Mouse (Mus musculus) granulocyte monocyte progenitor cell, adult 5-6 weeks (primary cell): ENCODE results near the gene Sdhaf1. TPM values are rescaled to one million over a fixed set of nuclear protein-coding genes. Genes with fewer than 3 reads are reported as not detected.

ENCODE experiments used
- ATAC-seq: replicated peaks from 2 replicates; pipeline ENCODE4 v1.8.0; 2016; ENCODE audit warnings: mild to moderate bottlenecking, moderate TSS enrichment, inconsistent platforms; ENCODE audit not compliant: poor library complexity, severe bottlenecking
- total RNA-seq, 2 experiments: library from RNA; stranded (forward) in 1 of 2; stranded (reverse) in 1 of 2; fragments of 200-712, 200-1000 nt in 1 of 2; fragments of >200 nt in 1 of 2; fragmentation: Nextera tagmentation in 1 of 2; gene quantifications; 2 replicates each; pipeline ENCODE4 v1.2.3; 2014 to 2017

Gene Sdhaf1
- total RNA-seq, 2 experiments from 2014 or later, result 10.5 to 12.9 TPM

DNA sequence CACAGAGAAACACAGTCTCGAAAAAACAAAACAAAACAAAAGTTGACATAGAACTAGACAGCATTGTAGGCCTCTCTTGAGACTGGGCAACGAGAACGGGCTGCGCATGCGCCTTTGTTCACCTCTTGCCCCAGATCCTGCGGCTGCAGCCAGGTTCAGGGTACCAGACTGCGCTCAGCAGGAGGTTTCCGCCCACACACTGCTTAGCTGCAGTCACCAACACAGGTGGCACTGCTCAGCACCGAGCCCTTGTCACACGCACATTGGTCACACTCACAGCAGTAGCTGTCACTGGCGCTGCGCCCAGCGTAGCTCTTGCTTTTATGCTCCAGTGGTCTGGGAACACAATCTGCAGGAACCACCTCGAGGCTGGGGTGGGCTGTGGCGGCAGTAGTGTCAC lies 3.4 kb upstream of the Sdhaf1 start:
- no peak for ATAC-seq

DNA sequence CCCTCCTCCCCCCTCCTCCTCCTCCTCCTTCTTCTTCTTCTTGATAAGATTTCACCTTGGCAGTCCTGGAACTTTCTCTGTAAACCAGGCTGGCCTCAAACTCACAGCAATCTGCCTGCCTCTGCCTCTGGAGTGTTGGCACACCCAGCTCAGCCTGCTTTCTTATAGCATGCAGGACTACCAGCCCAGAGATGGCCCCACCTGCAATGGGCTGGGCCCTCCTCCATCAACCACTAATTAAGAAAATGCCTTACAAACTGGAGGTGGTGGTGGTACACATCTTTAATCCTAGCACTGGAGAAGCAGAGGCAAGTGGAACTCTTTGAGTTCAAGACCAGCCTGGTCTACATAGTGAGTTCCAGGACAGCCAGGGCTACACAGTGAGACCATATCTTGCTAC lies 2.7 kb upstream of the Sdhaf1 start:
- ATAC-seq, result no peak

DNA sequence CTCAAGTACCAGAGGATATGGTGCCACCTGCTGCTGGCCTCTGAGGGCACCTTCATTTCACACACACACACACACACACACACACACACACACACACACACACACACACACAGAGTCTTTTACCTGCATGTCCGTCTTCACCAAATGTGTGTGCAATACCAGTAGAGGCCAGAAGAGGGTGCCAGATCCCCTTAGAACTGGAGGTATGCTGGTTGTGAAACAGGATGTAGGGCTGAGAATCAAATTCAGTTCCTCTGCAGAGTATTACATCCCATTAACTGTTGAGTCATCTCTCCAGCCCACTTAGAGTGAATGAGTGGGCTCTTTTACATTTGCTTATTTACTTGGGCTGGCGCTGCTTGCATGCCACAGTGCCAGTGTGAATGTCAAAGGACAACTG lies 1.7 kb upstream of the Sdhaf1 start:
- peak; percentile 74 for ATAC-seq

DNA sequence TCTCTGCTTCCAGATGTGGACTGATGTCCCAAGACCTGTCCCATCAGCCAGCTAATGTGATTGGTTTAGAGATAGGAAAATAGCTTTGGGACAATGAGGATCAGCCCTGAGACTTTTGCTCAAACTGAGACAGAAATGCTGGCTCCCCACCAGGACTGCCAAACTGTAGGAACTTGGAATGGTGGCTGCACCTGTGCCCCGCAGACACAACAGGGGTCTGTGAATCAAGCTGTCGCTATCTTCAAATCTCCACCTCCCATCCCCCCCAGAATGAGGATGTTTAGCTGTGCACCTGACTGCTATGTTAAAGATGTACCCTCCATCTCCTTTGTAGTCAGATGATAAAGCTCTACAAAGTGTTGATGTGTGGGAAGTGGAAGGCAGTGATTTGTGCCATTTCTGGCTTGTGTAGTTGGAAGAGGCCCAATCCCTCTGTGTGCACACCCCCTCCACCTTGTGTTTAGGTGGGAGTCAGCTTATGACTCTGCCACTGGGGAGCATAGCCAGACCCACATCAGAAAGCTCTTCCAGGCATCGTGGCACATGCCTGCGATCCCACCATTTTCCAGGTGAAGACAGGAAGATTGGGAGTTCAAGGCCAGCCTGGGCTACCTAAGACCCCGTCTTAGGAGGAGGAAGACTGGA lies 727 bp upstream of the Sdhaf1 start:
- no peak for ATAC-seq

DNA sequence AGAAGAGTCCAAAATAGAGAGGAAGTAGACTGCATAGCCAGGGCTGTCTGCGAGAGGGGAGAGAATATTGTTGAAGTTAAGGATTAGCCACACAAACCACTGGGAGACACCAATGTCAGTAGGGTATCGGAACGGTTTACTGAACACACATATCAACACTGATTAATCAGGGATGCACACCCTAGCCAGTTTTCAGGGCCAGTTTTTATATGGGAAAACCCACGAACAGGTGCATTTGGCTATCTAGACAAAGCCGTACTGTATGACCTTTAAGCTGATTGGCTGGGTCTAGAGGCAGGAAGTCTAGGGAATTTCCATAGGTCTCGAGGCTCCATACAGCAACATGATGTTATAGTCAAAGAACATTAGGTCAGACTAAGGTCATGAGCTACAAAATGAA lies 830 bp downstream of the Sdhaf1 start:
- no peak for ATAC-seq

DNA sequence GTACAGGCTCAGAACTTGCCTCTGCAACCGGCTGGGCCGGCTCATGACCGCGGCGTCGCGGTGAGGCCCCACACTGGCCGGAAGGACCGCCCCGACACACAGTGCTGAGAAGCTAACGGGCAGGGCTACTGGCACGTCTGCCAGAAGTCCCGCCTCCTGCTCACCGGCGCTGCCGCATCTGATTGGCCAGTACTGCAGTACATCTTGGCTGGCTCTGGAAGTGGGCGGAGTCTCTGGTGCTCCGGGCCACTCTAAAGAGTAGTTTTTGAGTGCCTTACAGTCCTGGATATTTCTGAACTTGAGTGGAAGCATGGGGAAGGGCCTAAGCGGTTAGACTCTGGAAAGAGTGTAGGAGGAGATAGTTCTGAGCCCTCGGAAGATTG lies 1.4 kb downstream of the Sdhaf1 start:
- peak; percentile 90 for ATAC-seq

DNA sequence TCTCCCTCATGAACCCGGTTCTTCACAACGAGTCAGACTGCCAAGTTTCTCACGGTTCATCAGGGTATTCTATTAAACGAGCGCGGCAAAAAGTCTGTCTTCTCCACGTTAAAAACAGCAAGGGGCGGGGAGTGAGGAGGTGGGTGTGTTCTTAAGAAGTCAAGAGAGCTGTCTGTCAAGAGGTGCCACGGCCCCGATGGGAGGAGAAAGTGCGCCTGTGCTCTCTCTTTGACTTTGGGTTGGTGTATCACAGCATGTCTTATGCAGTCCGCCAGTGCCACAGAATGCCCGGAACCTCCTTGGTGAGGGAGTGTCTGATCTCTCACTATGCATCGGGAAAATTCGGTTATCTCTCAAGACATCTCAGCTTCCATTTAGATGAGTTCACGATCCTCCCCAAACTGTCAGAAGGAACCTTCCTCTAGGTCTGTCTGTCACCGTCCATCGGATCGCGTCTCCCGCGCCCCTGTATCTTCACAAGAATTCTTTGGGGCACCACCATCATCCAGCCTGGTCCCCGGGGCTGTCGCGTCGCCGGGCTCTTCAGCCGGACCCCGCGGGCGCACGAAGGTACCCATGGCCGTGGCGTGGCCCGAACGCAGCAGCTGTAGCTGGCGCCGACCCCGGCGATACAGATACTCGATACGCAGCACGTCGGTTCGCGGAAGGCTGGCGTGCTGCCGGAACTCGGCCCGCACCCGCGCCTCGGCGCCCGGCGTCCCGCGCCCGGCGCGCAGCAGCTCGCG lies 2.0 kb downstream of the Sdhaf1 start, which contains the start of gene E130208F15Rik:
E130208F15Rik (plus strand) TSS at position 202 of the 746 bp plus-strand sequence.
- ATAC-seq, result peak; percentile 42

DNA sequence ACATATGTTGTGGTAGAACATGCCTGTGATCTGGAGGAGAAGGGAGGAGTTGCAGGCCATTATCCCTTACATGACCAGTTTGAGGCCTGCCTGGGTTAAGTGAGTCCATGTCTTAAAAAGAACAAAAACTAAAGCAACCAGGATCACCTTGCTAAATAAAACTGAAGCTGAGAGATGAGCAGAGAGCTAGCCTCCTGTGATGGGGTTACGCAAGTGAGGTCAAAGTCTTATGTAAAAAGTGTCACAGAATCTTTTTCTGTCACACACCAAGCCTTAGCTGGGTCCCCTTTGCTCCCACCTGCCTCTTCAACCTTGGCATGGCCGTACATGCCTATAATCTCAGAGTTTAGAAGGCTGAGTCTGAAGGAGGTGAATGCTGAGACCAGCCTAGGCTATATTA lies 2.7 kb downstream of the Sdhaf1 start:
- no peak for ATAC-seq

DNA sequence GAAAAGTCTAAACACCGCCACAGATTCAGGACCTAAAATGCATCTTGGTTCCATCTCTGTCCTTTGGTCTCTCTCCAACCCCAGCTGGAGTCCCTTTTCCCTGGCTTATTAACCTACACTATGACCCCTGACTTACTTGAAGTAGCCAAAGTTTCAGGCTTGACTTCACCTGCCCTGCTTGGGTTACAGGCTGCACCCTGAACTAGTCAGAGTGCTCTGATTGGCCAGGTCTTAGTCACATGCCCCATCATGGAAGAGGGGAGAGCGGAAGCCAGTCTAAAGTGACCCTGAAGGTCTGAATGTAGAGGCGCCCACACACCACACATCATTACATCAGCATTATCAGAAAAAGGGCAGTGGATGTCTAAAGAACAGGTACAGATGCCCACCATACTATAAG lies 5.6 kb downstream of the Sdhaf1 start:
- no peak for ATAC-seq

DNA sequence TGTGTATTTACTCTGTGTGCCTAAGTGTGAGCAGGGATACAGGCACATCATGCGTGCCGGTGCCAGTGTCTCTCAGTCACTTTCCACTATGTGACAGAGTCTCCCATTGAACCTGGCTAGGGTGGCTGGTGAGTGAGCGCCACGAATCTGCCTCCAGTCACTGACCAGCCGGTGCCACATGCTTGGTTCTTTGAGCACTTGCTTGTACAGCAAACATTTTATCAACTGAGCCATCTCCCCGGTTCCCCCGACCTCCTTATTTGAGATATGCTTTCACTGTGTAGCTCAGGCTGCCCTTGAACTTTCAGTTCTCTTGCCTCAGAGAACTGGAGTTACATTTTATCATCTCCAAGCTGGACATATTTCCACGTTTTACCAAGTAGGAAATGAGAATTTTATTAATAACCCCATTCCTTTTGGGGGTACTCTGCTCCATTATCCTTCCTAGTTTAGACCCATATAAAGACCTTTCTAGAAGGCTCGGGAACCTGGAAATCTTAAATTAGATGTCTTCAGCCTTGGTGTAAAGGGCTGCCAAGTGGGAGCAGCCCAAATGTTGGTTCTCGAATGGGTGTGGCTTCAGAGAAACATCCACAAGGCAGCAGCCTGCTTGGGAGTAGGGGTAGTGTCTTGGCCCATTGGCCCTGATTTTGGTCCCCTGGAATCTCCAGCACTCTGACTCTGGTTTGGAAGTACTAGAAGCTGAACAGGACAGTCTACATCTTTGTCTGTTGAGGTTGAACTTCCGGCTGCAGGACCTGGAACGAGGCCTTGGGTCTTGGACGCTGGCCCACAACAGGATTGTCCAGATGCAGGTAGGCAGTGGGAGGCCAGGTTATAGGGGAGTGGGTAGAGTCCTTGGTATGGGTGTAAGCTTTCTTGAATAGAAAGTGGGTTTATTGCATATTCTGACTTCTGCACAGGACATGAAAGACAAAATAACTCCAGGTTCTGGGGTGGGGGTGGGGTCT lies 7.9 kb downstream of the Sdhaf1 start:
- no peak for ATAC-seq

DNA sequence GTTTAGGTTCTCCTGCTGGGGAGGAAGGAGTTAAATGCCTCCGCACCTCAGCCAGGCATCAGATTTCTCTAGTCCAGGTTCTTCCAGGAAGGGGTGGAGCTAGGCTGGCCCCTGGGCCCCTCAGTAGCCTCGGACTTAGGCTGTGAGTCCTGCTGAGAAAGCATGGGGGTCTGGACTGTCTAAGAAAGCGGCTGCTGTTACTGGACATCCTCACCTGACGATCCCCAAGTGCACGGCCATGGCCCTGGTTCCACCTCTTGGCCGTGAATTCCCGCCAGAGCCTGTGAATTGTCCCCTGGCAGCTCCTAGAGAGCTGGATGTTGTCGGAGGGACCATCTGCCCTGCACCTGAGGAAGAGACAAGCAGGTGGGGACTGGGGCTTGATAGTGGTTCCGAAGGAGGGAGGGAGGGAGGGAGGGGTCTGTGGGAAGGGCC lies 9.0 kb downstream of the Sdhaf1 start, which contains the start of gene Syne4:
Syne4 (plus strand) TSS at position 87 of the 435 bp plus-strand sequence.
- ATAC-seq, result no peak

DNA sequence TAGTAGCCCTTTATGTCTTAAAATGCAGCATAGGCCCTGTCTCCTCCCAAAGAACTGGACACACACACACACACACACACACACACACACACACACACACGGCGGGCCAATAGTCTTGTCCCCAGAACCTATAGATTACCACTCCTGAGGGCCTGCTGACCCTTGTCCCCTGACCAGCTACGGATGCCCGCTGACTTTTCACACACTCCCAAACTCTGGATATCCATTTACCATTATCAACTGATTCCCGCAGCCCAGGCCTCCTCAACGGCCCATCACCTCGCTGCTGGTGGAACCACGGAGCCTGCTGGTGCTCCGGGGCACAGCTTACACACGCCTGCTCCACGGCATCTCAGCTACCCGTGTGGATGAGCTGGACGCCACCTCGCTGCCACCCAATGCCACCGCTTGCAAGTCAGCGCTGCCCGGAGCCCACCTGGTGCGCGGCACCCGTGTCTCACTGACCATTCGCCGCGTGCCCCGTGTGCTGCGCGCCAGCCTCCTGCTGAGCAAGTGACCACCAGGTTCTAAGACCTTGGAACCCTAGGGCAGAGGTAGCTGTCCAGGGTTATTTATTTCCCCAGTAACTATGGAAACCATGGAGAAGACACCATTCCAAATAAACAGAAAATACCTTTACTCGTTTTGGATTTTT lies 9.9 kb downstream of the Sdhaf1 start:
- ATAC-seq, result no peak

DNA sequence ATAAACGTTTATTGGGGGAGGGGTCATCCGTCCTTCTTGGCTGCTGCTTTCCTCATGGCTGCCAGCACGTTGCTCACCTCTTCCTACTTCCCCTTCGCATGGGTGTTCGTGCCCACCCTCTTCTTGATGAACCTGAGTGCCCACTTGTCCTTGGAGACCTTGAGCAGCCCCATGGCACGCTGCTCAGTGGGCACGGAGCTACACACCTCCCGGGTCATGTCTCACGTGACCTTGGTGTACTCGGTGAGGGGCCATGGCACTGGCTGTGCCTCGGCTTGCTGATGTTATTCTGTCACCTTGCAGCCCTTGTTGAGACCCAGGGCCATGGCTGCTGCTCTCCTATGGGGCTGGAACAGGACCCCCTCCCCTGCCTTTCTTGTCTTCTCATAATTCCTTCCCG lies 13.6 kb downstream of the Sdhaf1 start:
- no peak for ATAC-seq

DNA sequence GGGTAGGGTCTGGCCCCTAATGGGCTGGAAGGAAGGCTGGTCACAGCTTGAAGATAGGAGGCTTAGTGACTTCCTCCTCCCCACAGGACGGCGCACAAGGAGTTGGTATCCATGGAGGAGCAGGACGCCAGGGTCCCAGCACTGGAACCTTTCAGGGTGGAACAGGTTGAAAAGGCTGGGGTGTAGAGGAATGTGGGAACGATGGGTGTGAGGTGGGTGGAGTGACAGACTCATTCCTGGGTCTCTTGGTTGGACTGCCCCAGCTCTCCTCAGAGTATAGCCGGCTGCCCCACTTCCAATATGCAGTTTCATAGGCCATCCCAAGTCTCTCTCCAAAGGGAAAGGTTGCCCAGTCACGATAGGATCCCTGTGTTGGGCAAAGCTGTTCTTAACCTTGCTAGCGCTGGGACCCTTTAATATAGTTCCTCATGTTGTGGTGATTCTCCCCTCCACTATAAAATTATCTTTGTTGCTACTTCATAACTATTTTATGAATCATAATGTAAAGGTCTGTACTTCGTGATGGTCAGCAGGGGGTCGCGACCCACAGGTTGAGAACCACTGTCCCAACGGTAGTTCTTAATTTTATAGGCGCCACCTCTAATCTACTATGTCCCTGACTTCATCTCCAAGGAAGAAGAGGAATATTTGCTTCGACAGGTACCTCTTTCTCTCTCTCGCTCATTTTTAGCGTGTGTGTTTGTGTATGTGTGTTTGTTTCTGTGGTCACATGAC lies 14.1 kb downstream of the Sdhaf1 start:
- no peak for ATAC-seq

DNA sequence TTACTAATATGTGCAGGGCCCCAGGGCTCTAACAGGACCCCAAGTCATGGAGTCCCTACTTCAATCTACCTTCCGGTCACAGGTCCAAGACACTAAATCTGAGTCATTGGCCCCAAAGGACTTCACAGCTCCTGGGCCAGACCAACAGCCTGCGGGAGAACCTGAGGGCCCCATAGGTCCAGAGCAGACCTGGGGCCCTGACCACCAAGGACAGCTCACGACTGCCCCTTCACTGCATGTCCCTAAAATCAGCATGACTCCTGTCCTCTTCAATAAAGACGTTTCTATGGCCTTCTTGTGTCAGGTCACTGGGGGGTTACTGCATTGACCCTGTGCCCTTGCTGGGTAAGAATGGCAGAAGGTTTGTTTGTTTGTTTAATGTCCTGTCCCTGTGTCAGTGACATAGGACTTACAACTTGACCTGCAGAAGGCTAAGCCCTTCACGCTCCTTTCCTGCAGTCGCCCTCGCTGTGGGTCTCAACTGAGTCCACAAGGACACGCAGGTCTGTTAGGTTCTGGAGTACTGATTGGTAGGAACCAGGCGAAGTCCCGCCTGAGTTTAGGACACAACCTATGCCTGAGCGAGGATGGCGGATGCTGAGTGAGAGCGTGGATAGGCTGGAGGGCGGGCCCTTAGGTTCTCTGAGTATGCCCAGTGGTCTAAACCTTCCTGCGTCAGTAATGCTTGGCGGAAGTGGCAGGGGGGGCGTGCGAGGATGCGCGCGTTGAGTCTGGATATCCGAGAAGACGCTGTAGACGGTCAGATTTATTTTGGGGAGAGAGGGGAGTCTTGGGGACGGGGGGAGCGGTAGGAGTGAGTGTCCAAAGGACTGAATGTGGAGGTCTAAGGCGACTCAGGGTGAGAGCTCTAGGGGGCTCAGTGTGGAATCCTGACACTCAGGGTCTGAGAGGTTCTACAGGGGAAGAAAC lies 15.4 kb downstream of the Sdhaf1 start, which contains the start of gene Alkbh6:
Alkbh6 (plus strand) TSS at position 642 of the 930 bp plus-strand sequence.
- ATAC-seq, result peak; percentile 99

DNA sequence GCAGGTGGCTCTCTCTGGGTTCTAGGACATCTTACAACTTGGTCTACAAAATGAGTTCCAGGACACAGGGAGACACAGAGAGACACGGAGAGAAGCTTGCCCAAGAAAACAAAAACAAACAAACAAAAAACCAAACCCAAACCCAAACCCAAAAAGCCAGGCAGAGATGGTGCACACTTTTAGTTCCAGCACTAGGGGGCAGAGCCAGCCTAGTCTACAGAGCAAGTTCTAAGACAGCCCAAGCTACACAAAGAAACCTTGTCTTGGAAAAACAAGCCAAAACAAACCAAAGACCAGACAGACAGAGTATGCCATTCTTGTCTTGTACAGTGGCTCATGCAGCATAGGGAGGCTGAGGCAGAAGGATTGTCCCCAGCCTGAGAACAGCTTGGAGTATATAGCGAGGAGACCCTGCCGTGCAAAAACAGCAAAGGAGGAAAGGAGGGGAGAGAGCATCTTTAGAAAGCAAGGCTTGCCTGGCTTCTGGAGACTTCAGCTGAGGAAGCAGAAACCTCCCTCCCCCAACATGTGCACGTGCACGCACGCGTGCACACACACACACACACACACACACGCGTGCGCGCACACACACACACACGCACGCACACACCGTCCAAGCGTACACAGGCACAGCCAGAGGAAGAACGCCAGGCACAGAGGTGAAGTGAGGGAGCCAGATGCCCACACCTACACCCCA lies 17.5 kb downstream of the Sdhaf1 start:
- no peak for ATAC-seq

DNA sequence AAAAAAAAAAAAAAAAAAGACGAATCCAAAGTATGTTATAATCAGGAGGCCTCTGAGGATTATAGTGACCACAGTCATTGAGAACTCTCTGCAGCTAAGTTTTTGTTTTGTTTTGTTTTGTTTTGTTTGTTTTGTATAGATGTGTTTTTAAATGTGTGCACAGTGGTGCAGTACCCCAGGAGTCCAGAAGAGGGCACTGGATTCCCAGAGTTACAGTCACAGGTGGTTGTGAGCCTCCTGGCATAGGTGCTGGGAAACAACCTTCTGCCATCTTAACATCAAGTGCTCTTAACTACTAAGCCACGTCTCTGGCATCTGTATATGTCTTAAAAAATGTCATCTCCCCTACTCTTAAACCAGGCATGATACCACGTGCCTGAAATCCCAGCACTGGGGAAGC lies 22.8 kb downstream of the Sdhaf1 start:
- ATAC-seq, result peak; percentile 71

DNA sequence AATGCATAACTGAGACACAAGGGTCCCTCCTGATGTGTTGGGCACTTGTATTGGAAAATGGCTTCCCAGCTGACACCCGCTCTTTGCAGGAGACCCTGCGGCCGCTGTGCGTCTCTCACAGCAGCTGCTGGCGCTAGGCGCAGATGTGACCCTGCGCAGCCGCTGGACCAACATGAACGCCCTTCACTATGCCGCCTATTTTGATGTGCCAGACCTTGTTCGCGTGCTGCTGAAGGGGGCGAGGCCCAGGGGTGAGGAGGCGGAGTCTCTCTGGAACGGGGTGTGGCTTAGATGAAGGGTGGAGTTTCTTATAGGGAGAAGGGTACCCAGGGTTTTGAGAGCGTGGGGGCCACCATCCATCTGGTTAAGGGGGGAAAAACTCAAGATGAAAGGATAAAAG lies 26.4 kb downstream of the Sdhaf1 start:
- no peak for ATAC-seq
